Mouse (Mus musculus): ENCODE data around the gene Narf. TPM values are rescaled to one million over a fixed set of nuclear protein-coding genes. Genes with fewer than 3 reads are reported as not detected.

Narf gene
- polyA plus RNA-seq, 1 experiment from 2014 or later, result 79.6 TPM

Other genes with a start within 250 kb of the Narf start
- 73.3 and 77.4 TPM in 2 replicates for gene Csnk1d, start 245.9 kb upstream of the Narf start, polyA plus RNA-seq (2014; fragmentation: Nextera tagmentation; extraction: Ambion mirVana)
- 0.24 TPM in 1 of 2 replicates, not detected in the other for gene Cd7, start 197.8 kb upstream of the Narf start, polyA plus RNA-seq (2014; fragmentation: Nextera tagmentation; extraction: Ambion mirVana)
- not detected in 2 replicates for gene Sectm1b, start 173.7 kb upstream of the Narf start, polyA plus RNA-seq (2014; fragmentation: Nextera tagmentation; extraction: Ambion mirVana)
- not detected in 2 replicates for gene Sectm1a, start 156.0 kb upstream of the Narf start, polyA plus RNA-seq (2014; fragmentation: Nextera tagmentation; extraction: Ambion mirVana)
- gene Tex19.2, start 118.6 kb upstream of the Narf start, polyA plus RNA-seq (2014; fragmentation: Nextera tagmentation; extraction: Ambion mirVana), result not detected in 2 replicates
- not detected in 2 replicates for gene Tex19.1, start 91.1 kb upstream of the Narf start, polyA plus RNA-seq (2014; fragmentation: Nextera tagmentation; extraction: Ambion mirVana)
- 0.19 and 0.99 TPM in 2 replicates for gene Uts2r, start 77.0 kb upstream of the Narf start, polyA plus RNA-seq (2014; fragmentation: Nextera tagmentation; extraction: Ambion mirVana)
- gene Hexdc, start 32.8 kb upstream of the Narf start, polyA plus RNA-seq (2014; fragmentation: Nextera tagmentation; extraction: Ambion mirVana), result 23.2 and 27.5 TPM in 2 replicates
- 30.3 and 31.1 TPM in 2 replicates for gene Ogfod3, start 32.5 kb upstream of the Narf start, polyA plus RNA-seq (2014; fragmentation: Nextera tagmentation; extraction: Ambion mirVana)
- gene Cybc1, start 7.9 kb upstream of the Narf start, polyA plus RNA-seq (2014; fragmentation: Nextera tagmentation; extraction: Ambion mirVana), result 36.3 and 37.5 TPM in 2 replicates
- gene Foxk2, start 22.7 kb downstream of the Narf start, polyA plus RNA-seq (2014; fragmentation: Nextera tagmentation; extraction: Ambion mirVana), result 15.3 and 18.5 TPM in 2 replicates
- 87.1 and 95.2 TPM in 2 replicates for gene Wdr45b, start 117.2 kb downstream of the Narf start, polyA plus RNA-seq (2014; fragmentation: Nextera tagmentation; extraction: Ambion mirVana)
- 11.4 and 16.0 TPM in 2 replicates for gene Rab40b, start 151.0 kb downstream of the Narf start, polyA plus RNA-seq (2014; fragmentation: Nextera tagmentation; extraction: Ambion mirVana)
- 7.1 and 7.6 TPM in 2 replicates for gene Fn3krp, start 184.1 kb downstream of the Narf start, polyA plus RNA-seq (2014; fragmentation: Nextera tagmentation; extraction: Ambion mirVana)
- 4.8 and 5.5 TPM in 2 replicates for gene Fn3k, start 197.7 kb downstream of the Narf start, polyA plus RNA-seq (2014; fragmentation: Nextera tagmentation; extraction: Ambion mirVana)
- gene Tbcd, start 214.7 kb downstream of the Narf start, polyA plus RNA-seq (2014; fragmentation: Nextera tagmentation; extraction: Ambion mirVana), result 55.7 and 57.7 TPM in 2 replicates

All from hindbrain, embryonic 14.5 days (tissue).